ENCODE assay signal across 17 mouse cellular contexts in the genomic region with DNA sequence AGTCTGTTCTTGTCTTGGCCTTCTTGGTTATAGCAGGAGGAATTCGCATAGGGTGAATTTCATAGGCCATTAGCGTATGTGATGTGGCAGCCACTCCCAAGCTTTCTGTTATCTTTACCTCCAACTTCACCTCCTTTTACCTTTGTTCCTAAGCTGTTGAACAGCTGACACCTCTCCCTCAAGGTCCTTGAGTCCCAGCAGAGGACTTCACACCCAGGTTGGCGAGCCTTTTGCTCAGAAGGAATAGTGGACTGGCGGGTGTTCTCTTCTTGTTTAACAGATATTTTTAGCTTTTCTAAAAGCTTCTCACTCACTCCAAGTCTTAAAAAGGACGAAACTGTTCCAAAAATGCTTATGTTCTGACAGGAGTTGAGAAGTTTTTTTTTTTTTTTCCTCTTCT.
"Had no signal": no experiment of that assay in that cellular context is flagged by ENCODE, and none has a peak within 500 bp of the region (broad histone marks: within the 10 kb centered on the region; RNA-seq: fewer than 3 reads in every experiment).

No protein-coding gene starts in this region.

- H3K4me3 ChIP-seq: liver, embryonic 15.5 days; lung, embryonic 15.5 days; megakaryocyte, embryonic 14.5 days; midbrain, embryonic 12.5 days; midbrain, embryonic 15.5 days; neural tube, embryonic 12.5 days; stomach, embryonic 15.5 days had no signal

- H3K4me1 ChIP-seq: liver, embryonic 15.5 days; lung, embryonic 15.5 days; midbrain, embryonic 12.5 days; midbrain, embryonic 15.5 days; neural tube, embryonic 12.5 days; stomach, embryonic 15.5 days had no signal

- DNase-seq: liver, postnatal 0 days; lung, adult 2 months; lung, postnatal 10 days; lung, postnatal 36 days; right cerebral cortex, postnatal 14 days; thymus, adult 2 months; thymus, postnatal 25 days; thymus, postnatal 4 days had no signal

- H3K4me2 ChIP-seq: liver, embryonic 15.5 days; lung, embryonic 15.5 days; midbrain, embryonic 12.5 days; midbrain, embryonic 15.5 days; neural tube, embryonic 12.5 days; stomach, embryonic 15.5 days had no signal

- H3K9me3 ChIP-seq: liver, embryonic 15.5 days; lung, embryonic 15.5 days; midbrain, embryonic 12.5 days; midbrain, embryonic 15.5 days; neural tube, embryonic 12.5 days; stomach, embryonic 15.5 days had no signal

- H3K9ac ChIP-seq: liver, embryonic 15.5 days; liver, postnatal 0 days; lung, embryonic 15.5 days; midbrain, embryonic 12.5 days; midbrain, embryonic 15.5 days; neural tube, embryonic 12.5 days; stomach, embryonic 15.5 days had no signal

- H3K27me3 ChIP-seq: liver, embryonic 15.5 days; lung, embryonic 15.5 days; midbrain, embryonic 12.5 days; midbrain, embryonic 15.5 days; neural tube, embryonic 12.5 days; stomach, embryonic 15.5 days had no signal

- ATAC-seq: liver, postnatal 0 days; midbrain, embryonic 15.5 days had no signal

- H3K36me3 ChIP-seq: liver, embryonic 15.5 days; lung, embryonic 15.5 days; midbrain, embryonic 12.5 days; midbrain, embryonic 15.5 days; neural tube, embryonic 12.5 days; stomach, embryonic 15.5 days had no signal

- H3K27ac ChIP-seq: liver, embryonic 15.5 days; lung, embryonic 15.5 days; macrophage; midbrain, embryonic 12.5 days; midbrain, embryonic 15.5 days; neural tube, embryonic 12.5 days; stomach, embryonic 15.5 days; stomach, postnatal 0 days had no signal
